In genomic region chr4:118043331-118044002, GRCm38 (mm10) we compare ENCODE assay signal across 16 mouse cellular contexts.
DNase-seq lines count a peak whose midpoint lies in the region; ATAC-seq and TF ChIP-seq lines count a peak whose summit lies in the region.
"Had no signal": no experiment of that assay in that cellular context is flagged by ENCODE, and none has a peak within 500 bp of the region (broad histone marks: within the 10 kb centered on the region; RNA-seq: fewer than 3 reads in every experiment).

No protein-coding gene starts in this region.

- H3K27me3 ChIP-seq in heart, embryonic 12.5 days (replicated peaks): no peaks in the 10 kb centered on the region
- H3K27me3 ChIP-seq in liver, adult 2 months (ENCODE audit: control insufficient read depth, insufficient read depth, low read length): no peaks in the 10 kb centered on the region
- no peaks in the 10 kb centered on the region for H3K27me3 ChIP-seq in limb, embryonic 10.5 days (ENCODE audit: low read depth, poor library complexity, severe bottlenecking)
- no peaks in the 10 kb centered on the region for H3K27me3 ChIP-seq in limb, embryonic 14.5 days (ENCODE audit: control insufficient read depth, insufficient read depth, low read length)
- H3K27me3 ChIP-seq in hindbrain, embryonic 13.5 days: no peaks in the 10 kb centered on the region
- H3K27me3 ChIP-seq: hindbrain, embryonic 12.5 days had no signal

- H3K9ac ChIP-seq in heart, embryonic 12.5 days: no peak overlapping the region
- H3K9ac ChIP-seq in liver, adult 2 months (ENCODE audit: low read depth, low read length): no peak overlapping the region
- no peak overlapping the region for H3K9ac ChIP-seq in limb, embryonic 14.5 days (ENCODE audit: low read depth, low read length, severe bottlenecking)
- no peak overlapping the region for H3K9ac ChIP-seq in hindbrain, embryonic 13.5 days
- H3K9ac ChIP-seq: hindbrain, embryonic 12.5 days had no signal

- H3K79me2 ChIP-seq in liver, adult 2 months (ENCODE audit: control insufficient read depth, insufficient read depth, low read length): peaks cover 11% of the 10 kb centered on the region; the same call in 1 of the 2 replicates

- TF ChIP-seq CTCF in liver, adult 2 months (IDR thresholded peaks at IDR 0.05; ENCODE audit: low read depth, low read length): no peak

- no peaks in the 10 kb centered on the region for H3K36me3 ChIP-seq in heart, embryonic 12.5 days
- no peaks in the 10 kb centered on the region for H3K36me3 ChIP-seq in liver, adult 2 months (ENCODE audit: control insufficient read depth, insufficient read depth, low read length)
- no peaks in the 10 kb centered on the region for H3K36me3 ChIP-seq in limb, embryonic 10.5 days
- 0 out of 2 replicates have a peak, but pooled peaks cover 3% of the 10 kb centered on the region for H3K36me3 ChIP-seq in limb, embryonic 14.5 days (ENCODE audit: control insufficient read depth, insufficient read depth, low read length)
- H3K36me3 ChIP-seq in hindbrain, embryonic 13.5 days: no peaks in the 10 kb centered on the region
- H3K36me3 ChIP-seq: hindbrain, embryonic 12.5 days had no signal

- 0 out of 2 replicates have a peak overlapping the region, but pooled peaks have one; percentile 14 for H3K27ac ChIP-seq in heart, embryonic 12.5 days (ENCODE audit: poor library complexity, severe bottlenecking)
- H3K27ac ChIP-seq in liver, adult 2 months (replicated peaks; ENCODE audit: insufficient read depth, low read depth, low read length): peak overlapping the region; percentile 47; the same call in 1 of the 2 replicates
- H3K27ac ChIP-seq in limb, embryonic 10.5 days: peak overlapping the region; percentile 25
- 0 out of 2 replicates have a peak overlapping the region, but pooled peaks have one; percentile 29 for H3K27ac ChIP-seq in limb, embryonic 14.5 days (replicated peaks; ENCODE audit: low read depth, low read length)
- H3K27ac ChIP-seq in hindbrain, embryonic 13.5 days: no peak overlapping the region
- H3K27ac ChIP-seq: hindbrain, embryonic 12.5 days had no signal

- no peak overlapping the region for H3K4me2 ChIP-seq in heart, embryonic 12.5 days
- H3K4me2 ChIP-seq in limb, embryonic 14.5 days (replicated peaks; ENCODE audit: low read depth, low read length, severe bottlenecking): no peak overlapping the region
- no peak overlapping the region for H3K4me2 ChIP-seq in hindbrain, embryonic 13.5 days
- H3K4me2 ChIP-seq: hindbrain, embryonic 12.5 days had no signal

- H3K9me3 ChIP-seq in heart, embryonic 12.5 days (replicated peaks): no peaks in the 10 kb centered on the region
- H3K9me3 ChIP-seq in limb, embryonic 10.5 days (replicated peaks): no peaks in the 10 kb centered on the region
- H3K9me3 ChIP-seq in limb, embryonic 14.5 days (ENCODE audit: control insufficient read depth, low read length): no peaks in the 10 kb centered on the region
- H3K9me3 ChIP-seq in hindbrain, embryonic 13.5 days: no peaks in the 10 kb centered on the region
- H3K9me3 ChIP-seq: hindbrain, embryonic 12.5 days had no signal

- ATAC-seq in heart, embryonic 12.5 days (ENCODE audit: insufficient number of reproducible peaks, low FRiP score): no peak; the same call in 1 of the 2 replicates
- no peak for ATAC-seq in limb, embryonic 14.5 days (ENCODE audit: low FRiP score, low read depth)
- no peak for ATAC-seq in hindbrain, embryonic 13.5 days (ENCODE audit: low FRiP score)
- ATAC-seq: forebrain, embryonic 14.5 days; midbrain, embryonic 16.5 days had no signal

- TF ChIP-seq POLR2A in liver, adult 2 months (IDR thresholded peaks at IDR 0.05; ENCODE audit: extremely low read depth, insufficient read depth, low read length): no peak
- TF ChIP-seq POLR2A in limb, embryonic 14.5 days (IDR thresholded peaks at IDR 0.05; ENCODE audit: borderline replicate concordance, extremely low read depth, insufficient read depth, insufficient read length): no peak

- peaks cover 15% of the 10 kb centered on the region for H3K4me1 ChIP-seq in heart, embryonic 12.5 days (replicated peaks)
- peaks cover 21% of the 10 kb centered on the region for H3K4me1 ChIP-seq in liver, adult 2 months (ENCODE audit: control insufficient read depth, insufficient read depth, low read length)
- H3K4me1 ChIP-seq in limb, embryonic 10.5 days: peaks cover 62% of the 10 kb centered on the region
- peaks cover 27% of the 10 kb centered on the region for H3K4me1 ChIP-seq in limb, embryonic 14.5 days (ENCODE audit: control insufficient read depth, insufficient read depth, low read length)
- H3K4me1 ChIP-seq in hindbrain, embryonic 13.5 days (replicated peaks): peaks cover 20% of the 10 kb centered on the region

- WGBS in heart, embryonic 12.5 days: 78% methylated on average over 8 of the region's 8 CpGs
- 97% methylated on average over 8 of the region's 8 CpGs for WGBS in liver, adult 2 months
- 86% methylated on average over 8 of the region's 8 CpGs for WGBS in limb, embryonic 10.5 days
- WGBS in limb, embryonic 14.5 days: 57% methylated on average over 8 of the region's 8 CpGs
- 90% methylated on average over 8 of the region's 8 CpGs for WGBS in hindbrain, embryonic 13.5 days

- DNase-seq in heart, adult 9 months (ENCODE audit: low spot score in 2 of 2): no peak
- no peak for DNase-seq in liver, adult 2 months (ENCODE audit: extremely low read depth, low read depth, low spot score)
- no peak for DNase-seq in liver
- no peak for DNase-seq in limb, embryonic 10.5 days (ENCODE audit: low spot score)
- DNase-seq in limb, embryonic 14.5 days (ENCODE audit: low spot score): no peak
- DNase-seq: cerebellum, adult 8-10 months; gastrocnemius, postnatal 10 days; heart, adult 18-20 months; lung, postnatal 4 days; right cerebral cortex, postnatal 25 days had no signal

- H3K4me3 ChIP-seq in heart, embryonic 12.5 days: no peak overlapping the region
- no peak overlapping the region for H3K4me3 ChIP-seq in liver, adult 2 months (ENCODE audit: insufficient read depth, low read depth, low read length)
- no peak overlapping the region for H3K4me3 ChIP-seq in limb, embryonic 10.5 days
- no peak overlapping the region for H3K4me3 ChIP-seq in limb, embryonic 14.5 days (replicated peaks; ENCODE audit: low read length)
- no peak overlapping the region for H3K4me3 ChIP-seq in hindbrain, embryonic 13.5 days
- H3K4me3 ChIP-seq: erythroblast, embryonic 14.5 days; hindbrain, embryonic 12.5 days had no signal
